Mouse (Mus musculus): ENCODE measurements around the gene Rpl23. TPM values are rescaled to one million over a fixed set of nuclear protein-coding genes. Genes with fewer than 3 reads are reported as not detected.
"Not testable (repeated sequence)": the region's sequence is repeated elsewhere in the genome, so short reads cannot be mapped to it uniquely, and the experiment has no call there.

Gene Rpl23
- total RNA-seq, 2 experiments from 2014 or later: 677 to 703 TPM

DNA sequence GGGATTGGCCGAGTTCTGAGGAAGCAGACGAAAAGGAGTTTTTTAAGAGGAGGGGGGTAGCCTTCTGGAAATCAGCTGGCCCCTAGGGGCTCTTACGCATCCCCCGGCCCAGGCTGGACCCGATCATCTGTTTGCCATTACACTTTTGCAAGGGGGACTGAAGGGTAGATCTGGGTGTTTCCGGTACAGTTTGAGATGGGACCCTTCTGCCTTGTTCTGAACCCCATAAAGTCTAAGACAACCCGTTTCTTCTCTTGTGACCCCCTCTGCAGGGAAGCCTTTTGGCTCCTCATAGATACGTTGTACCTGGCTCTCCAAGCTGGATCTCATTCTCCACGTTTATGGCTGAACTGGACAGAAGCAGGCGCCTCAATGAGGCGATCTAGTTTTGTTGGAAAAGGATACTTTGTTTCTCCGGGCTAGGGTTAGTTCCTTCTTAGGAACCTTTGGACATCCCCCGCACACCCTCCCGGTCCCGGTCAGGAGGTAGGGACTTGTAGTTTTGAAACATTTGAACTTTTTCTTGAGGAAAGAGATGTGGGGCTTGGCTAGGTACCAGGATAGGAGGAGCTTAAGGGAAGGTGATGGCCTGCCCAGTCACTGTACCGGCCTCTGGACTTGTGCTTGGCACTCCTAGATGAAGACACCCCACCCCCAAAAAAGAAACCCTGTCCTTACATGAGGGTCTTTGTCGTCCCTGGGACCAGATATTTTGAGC is 18.6 kb upstream of the Rpl23 start:
- peak in 1 of 2 experiments; percentile 52 for DNase-seq
- intact Hi-C loops (cut with DNase I): loop anchor here (2.0 kb wide), 2 partner anchors 20 to 40 kb away; partner anchors contain the start of gene B230217C12Rik

DNA sequence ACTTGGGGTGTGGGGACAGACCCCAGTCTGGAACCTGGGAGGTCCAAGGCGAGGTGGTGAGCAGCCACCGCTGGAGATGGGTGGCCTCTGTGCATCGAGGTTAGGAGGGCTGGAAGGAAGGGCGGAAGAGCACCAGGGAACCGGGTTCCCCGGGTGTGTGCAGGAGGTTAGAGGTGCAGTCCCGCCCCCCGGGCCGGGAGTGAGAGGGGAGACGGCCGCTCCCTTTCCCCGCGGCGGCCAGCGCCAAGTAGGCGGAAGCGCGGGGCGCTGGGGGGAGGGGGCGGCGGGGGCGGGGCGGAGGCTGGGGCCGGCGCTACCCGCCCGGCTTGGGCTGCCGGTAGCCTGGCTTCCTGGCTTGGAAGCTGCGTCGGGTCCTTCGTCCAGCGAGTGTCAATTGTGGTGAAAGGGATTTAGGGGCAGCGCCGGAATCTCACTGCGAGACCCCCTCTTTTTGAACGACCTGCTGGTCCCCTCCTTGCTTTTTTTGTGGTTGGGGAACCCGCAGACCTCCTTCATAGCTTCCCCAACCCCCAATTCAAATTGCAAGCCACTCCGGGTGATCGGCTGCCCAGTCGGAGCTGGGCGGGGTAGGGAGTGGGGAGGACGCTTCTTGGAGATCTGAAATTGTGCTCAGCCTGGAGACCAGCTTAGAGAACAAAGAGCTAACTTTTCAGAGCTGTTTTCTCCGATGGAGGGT is 17.9 kb upstream of the Rpl23 start:
- peak; percentile 80 to 82 for DNase-seq
- intact Hi-C loops (cut with DNase I): loop anchor here (2.0 to 5.0 kb wide), 4 partner anchors 21 to 187 kb away; partner anchors contain the start of genes B230217C12Rik, Fbxo47 and Plxdc1

DNA sequence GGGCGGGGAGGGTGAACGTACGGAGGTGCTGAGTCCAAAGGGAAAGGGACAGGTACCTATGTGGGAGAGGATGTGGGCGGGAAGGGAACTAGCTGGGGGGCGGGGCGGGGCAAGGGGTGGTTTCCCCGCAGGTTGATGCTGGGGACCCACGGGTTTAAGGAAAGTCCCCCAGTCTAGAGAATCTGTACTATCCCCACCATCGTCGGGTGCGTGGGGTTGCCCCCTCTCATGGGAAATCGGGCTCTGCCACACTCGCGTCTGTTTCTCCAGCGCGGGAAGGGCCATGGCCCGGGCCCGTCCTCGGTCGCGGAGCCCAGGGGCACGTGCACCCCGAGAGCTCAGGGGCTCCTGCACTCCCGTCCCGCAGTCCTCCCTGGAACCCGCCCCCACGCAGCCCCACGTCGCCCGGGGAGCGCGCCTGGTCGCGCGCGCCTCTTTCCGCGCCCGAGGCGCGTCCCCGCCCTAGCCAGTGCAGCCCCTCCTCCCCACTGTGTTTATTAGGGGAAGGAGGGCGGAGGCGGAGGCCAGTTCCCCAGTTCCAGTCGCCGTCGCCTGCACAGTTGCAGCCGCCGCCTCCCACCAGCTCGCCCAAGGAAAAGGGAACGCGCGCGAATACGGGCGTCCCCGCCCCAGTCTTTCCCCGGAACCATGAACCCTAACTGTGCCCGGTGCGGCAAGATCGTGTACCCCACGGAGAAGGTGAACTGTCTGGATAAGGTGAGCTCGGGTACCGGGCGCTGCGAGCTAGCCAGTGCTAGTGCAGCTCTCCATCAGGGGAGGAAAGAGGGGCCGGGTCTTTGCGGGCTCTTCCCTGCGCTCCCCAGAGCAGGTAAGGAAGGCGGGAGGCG is 17.1 kb upstream of the Rpl23 start:
- peak; percentile 89 for DNase-seq
- intact Hi-C loops (cut with DNase I): loop anchor here (2.0 to 5.0 kb wide), 2 partner anchors 85 to 188 kb away; partner anchors contain the start of genes Fbxo47 and Plxdc1

DNA sequence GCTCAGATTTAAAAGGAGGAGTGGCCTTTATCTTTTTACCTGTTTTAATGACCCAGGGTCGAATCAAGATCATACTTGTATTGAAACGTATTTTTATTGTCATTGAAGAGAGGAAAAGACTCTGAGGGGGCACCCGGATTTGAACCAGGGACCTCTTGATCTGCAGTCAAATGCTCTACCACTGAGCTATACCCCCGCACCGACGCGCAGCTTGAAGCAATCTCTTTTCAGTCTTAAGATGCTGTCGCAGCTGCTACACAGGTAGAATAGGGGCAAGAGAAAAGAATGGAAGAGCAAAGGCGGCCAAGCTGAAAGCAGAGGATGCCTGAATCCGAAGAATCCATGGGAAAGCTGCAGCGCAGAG is 16.5 kb upstream of the Rpl23 start, which contains the start of gene Lasp1:
Lasp1 (plus strand) TSS at position 219 of the 364 bp plus-strand sequence.
- peak; percentile 89 to 91 for DNase-seq
- intact Hi-C loops (cut with DNase I): loop anchor here (2.0 to 5.0 kb wide), 2 partner anchors 86 to 189 kb away; partner anchors contain the start of genes Fbxo47 and Plxdc1

DNA sequence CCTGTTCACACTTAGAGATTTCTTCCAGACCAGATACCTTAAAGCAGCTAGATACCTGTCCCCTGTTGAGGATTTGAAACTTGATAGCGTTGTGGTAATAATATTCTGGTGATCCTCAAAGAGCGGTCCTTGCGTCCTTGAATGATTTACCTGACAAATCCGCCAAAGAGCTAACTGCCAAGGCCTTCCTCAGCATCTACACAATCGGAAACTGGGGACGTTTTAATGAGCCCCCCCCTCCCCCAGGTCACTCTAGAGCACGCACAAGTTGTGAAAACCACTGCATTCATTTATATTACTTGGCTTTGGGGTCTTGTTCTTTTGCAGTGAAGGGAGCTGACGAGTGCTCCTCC is 15.8 kb upstream of the Rpl23 start:
- intact Hi-C loops (cut with DNase I): loop anchor here (2.0 to 5.0 kb wide), 2 partner anchors 87 to 189 kb away; partner anchors contain the start of genes Fbxo47 and Plxdc1

DNA sequence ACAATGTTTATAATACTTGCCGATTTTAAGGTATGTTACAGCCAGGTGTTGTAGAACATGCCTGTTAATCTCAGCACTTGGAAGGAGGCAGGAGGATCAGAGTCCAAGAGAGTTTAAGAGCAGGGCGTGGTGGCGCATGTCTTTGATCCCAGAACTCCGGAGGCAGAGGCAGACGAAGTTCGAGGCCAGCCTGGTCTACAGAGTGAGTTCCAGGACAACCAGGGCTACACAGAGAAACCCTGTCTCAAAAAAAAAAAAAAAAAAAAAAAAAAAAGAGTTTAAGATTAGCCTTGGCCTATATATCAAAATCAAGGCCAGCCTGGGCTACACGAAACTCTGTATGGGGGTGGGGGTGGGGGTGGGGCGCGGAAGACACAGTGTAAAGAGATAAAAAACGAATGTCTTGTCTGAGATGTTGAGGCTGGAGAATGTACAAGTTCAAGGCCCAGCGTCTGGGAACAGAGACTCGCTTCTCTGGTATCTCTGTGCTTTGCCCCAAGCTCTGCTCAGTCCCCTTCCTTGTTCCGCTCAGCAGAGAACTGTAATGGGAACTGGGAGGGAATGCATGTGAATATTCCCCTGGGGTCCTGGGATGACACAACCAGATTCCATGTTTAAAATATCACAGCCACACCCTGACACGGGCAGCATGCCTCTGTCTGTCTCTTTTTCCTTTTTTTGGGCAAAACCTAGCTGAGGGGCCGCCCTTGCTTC is 15.3 kb upstream of the Rpl23 start:
- intact Hi-C loops (cut with DNase I): loop anchor here (2.0 to 5.0 kb wide), 2 partner anchors 87 to 190 kb away; partner anchors contain the start of genes Fbxo47 and Plxdc1
- DNase-seq: peak in 1 of 2 experiments; percentile 50

More for the DNA sequence above, 15.8 kb upstream of the Rpl23 start:
- DNase-seq: no peak

DNA sequence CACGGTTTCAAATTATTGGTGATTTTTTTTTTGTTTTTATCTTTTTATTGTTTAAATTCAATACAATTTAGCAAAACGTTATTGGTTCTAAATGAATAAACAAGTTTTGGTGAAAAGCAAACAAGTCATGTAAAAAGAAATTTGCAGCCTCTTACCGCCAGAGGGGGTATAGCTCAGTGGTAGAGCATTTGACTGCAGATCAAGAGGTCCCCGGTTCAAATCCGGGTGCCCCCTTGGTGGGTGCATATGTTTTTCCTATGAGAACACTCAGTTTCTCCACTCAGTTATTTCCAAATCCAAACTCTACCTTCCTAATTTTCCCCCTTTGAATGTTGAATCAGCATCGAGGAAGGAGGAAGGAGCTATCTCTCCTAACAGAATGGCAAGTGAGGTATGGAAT is 14.7 kb upstream of the Rpl23 start:
- intact Hi-C loops (cut with DNase I): loop anchor here (5.0 kb wide), 1 partner anchor 190 kb away; the partner anchor contains the start of gene Plxdc1
- peak; percentile 61 to 74 for DNase-seq

DNA sequence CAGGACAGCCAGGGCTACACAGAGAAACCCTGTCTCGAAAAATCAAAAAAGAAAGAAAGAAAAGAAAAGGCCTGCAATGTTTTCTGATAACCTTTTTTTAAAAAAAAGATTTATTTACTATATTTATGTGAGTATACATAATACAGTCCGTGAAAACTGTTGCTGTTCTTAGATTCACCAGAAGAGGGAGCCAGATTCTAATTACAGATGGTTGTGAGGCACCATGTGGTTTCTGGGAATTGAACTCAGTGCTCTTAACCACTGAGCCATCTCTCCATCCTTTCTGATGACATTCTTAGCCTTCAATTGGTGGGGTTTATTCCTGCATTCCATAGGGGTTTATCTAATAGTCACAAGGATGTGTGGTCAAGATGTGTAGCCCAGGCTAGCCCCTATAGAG is 10.9 kb upstream of the Rpl23 start:
- peak in 1 of 2 experiments; percentile 76 for DNase-seq
- intact Hi-C loops (cut with DNase I): no loop called here

DNA sequence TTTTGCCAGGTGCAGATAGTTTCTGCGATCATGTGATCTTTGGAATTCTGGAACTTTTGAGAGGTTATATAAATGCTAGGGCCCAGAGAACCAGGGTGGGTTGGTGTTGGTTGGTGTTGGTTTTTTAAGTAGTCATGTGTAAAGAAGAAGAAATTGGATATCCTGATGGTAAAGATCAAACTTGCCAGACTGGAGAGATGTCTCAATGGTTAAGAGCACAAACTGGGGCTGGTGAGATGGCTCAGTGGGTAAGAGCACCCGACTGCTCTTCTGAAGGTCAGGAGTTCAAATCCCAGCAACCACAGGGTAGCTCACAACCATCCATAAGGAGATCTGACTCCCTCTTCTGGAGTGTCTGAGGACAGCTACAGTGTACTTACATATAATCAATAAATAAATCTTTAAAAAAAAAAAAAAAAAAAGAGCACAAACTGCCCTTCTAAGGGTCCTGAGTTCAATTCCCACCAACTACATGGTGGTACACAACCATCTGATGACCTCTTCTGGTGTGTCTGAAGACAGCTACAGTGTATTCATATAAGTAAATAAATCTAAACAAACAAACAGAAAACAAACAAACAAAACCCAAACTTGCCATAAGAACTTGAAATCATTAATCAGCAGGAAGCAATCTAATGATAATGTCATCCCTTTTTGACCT is 8.7 kb upstream of the Rpl23 start:
- intact Hi-C loops (cut with DNase I): not testable (repeated sequence)

DNA sequence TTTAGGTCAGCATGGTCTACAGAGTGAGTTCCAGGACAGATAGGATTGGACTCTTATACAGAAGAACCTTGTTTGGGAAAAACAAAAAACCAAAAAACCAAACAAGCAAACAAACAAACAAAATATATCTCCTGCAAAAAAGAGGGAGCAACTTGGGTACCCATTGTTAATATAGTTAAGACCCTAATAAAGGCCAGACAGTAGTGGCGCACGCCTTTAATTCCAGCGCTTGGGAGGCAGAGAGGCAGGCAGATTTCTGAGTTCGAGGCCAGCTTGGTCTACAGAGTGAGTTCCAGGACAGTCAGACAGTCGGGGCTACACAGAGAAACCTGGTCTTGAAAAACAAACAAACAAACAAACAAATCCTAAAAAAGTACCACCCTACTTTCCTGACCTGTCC is 7.5 kb upstream of the Rpl23 start:
- no peak for DNase-seq
- intact Hi-C loops (cut with DNase I): no loop called here

More for the DNA sequence above, 8.7 kb upstream of the Rpl23 start:
- DNase-seq: not testable (repeated sequence)

DNA sequence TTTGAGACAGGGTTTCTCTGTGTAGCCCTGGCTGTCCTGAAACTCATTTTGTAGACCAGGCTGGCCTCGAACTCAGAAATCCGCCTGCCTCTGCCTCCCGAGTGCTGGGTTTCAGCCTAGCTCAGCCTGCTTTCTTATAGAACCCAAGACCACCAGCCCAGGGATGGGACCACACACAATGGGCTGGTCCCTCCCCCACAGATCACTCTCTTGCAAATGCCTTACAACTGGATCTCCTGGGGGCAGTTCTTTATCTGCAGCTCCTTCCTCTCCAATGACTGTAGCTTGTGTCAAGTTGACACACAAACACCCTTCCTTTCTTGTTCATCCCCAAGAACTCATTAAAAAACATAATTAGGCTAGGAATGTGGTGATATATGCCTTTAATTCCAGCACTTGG is 5.7 kb upstream of the Rpl23 start:
- intact Hi-C loops (cut with DNase I): no loop called here
- DNase-seq: no peak

DNA sequence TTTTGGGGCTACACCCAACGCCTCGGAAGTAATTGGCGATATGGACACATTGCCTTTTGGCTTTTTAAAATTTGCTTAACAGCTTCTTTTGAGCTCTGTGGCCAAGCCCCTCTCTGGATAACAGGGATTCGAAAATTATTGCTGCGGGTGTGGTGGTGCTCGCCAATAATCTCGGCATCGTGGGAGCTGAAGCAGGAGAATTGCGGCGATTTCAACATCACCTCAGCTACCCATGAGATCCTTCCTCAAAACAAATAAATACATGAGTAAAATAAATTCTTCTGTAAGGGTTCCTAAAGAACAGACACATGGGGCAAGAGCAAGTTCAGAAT is 293 bp upstream of the Rpl23 start:
- DNase-seq: no peak
- intact Hi-C loops (cut with DNase I): loop anchor here (5.0 kb wide), 1 partner anchor 205 kb away; the partner anchor contains the start of gene Plxdc1

DNA sequence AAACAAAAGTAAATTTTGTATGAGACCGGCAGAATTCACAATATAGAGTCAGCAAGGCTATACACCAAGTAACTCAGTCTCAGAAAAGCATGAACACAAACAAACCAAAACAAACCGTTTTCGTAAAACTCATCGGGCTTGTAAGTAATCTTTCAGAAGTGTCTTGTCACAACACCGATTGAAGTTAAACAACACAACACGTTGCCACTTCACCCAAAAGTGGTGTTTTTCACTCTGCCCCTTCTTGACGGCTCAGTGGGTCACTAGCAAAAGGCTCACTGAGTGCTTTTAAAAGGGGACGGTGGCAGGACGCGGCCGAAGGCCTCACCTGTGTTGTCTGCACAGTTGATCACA is 782 bp downstream of the Rpl23 start:
- intact Hi-C loops (cut with DNase I): loop anchor here (5.0 kb wide), 1 partner anchor 206 kb away; the partner anchor contains the start of gene Plxdc1
- DNase-seq: no peak

DNA sequence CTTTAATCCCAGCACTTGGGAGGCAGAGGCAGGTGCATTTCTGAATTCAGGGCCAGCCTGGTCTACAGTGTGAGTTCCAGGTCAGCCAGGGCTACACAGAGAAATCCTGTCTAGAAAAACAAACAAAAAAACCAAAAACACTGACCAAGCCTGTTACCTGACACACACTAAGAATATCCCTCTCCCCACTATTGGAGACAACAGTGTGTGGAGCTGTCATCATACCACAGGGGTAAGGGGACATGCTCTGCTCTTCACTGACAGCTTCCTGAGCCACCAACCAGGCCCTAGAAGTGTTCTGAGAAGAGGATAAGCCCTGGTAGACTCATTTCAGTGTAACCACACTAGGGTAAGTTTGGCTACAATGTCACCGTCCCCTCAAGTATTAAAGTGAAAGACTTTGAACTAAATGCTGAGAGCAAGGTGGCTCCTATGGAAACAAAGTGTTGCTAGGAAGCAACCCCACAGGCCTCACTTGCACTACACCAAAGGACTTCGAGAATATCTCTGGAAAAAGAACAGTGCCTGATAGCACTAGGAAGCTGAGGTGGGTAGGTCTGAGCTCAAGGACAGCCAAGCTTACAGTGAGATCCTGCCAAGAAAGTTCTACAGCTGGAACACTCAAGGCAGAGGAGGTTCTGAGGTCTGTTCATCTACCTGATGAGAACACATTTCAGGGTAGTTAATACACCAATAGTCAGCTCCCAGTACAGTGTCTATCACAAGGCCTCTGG is 2.1 kb downstream of the Rpl23 start:
- intact Hi-C loops (cut with DNase I): loop anchor here (5.0 kb wide), 1 partner anchor 207 kb away; the partner anchor contains the start of gene Plxdc1
- no peak for DNase-seq

DNA sequence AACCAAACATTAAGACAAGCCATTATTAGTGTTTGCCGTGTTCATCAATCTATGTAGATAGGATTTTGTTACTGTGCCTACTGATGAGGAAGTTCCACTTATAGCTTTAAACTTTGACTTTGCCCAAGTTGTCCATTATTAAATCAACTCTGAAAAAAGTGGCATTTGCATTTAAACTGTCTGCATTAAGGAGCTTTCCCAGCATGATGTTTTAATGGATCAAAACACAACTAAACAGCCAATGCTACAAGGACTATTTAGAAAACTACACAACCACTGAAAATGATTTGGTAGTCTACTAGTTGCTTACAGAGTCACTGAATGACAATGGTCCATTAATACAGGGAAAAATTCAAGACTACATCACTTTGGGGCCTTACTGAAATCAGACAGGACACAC is 3.3 kb downstream of the Rpl23 start:
- intact Hi-C loops (cut with DNase I): no loop called here
- no peak for DNase-seq

DNA sequence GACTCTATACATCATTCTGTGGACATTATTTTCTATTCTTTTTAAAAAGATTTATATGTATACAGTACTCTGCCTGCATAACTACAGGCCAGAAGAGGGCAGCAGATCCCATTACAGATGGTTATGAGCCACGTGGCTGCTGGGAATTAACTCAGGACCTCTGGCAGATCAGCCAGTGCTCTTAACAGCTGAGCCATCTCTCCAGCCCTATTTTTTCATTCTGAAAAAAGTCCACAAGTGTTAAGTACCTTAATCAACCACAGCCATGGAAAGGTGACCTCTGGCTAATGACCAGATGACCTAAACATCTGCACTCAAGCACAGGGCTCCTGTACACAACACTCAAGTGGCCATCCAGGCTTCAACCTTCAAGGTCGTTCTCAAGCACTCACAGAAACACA is 5.1 kb downstream of the Rpl23 start:
- peak; percentile 24 to 38 for DNase-seq
- intact Hi-C loops (cut with DNase I): no loop called here

DNA sequence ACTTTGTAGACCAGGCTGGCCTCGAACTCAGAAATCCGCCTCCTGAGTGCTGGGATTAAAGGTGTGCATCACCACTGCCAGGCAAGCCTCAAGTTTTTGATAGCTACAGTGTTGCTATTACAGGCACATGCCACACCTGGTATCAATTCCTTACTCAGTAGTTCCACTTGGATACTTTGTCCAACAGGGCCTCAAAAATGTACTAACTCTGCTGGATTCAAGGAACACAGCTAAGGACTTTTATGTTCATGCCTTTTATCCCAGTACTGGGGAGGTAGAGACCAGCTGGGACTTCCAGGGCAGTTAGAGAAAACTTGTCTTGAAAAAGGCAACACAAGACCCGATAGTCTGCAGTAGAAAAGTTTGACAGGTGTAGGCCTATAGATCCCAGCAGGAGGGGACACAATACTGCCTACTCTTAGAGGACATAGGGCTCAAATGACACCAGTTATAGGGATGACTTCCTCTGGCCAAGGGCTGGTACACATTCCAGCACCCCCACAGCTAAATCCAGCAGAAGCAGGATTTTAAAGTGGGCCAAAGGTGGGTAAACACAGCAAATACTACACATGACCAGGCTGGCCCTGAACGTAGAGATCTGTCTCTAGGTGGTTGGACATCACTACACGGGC is 5.6 kb downstream of the Rpl23 start:
- no peak for DNase-seq
- intact Hi-C loops (cut with DNase I): no loop called here

DNA sequence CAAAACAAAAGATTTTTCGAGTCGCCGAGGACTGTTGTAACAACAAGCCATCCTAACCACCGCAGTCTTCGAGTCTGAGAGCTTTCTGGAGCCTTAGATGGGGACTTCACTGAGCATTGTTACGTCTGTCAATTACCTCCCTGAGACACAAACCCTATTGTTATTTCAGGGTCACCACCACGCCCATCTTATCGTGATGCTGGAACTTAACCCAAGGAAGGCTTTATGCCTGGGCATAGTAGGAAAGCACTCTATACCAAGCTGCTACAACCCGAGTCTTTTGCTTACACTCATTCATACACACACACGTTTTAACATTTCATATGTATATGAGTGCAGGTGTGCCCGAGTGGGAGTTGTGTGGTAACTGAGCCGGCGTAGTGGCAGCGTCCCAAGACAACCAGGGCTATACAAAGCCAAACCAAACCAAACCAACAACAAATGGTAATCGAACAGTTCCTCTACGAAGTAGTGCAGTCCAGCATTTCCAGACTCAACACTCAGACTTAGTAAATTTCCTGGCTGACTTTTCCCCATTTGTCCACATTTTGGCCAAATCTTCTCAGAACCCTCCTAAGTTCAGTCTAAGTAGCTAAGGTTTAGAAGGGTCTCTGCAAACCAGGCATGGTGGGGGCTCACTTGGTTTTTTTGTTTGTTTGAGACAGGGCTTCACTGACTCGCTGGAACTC is 6.3 kb downstream of the Rpl23 start, which contains the start of gene 1700001P01Rik:
1700001P01Rik (minus strand) TSS at position 111 of the 689 bp plus-strand sequence.
- no peak for DNase-seq
- intact Hi-C loops (cut with DNase I): no loop called here

All from heart, postnatal 10 days (tissue).